Mouse (Mus musculus) neutrophil, adult 83 days (primary cell): Measurements from ENCODE around the gene Gm20777. TPM values are rescaled to one million over a fixed set of nuclear protein-coding genes. Genes with fewer than 3 reads are reported as not detected.

Experiments used
- total RNA-seq, 2 experiments: library from RNA; stranded (reverse); gene quantifications; one replicate each; pipeline ENCODE4 v1.2.4; 2023

Gene Gm20777
- not detected for total RNA-seq

GRCm38 (mm10) chrY:10752350-10752749 is at the start of gene Gm20777:
Gene Gm20777, minus strand, starts transcription at chrY:10752450.

Other genes starting within 250 kb of the Gm20777 start
- not detected for gene Gm20737, start 216.4 kb downstream of the Gm20777 start, total RNA-seq
- gene Gm21775, start 199.0 kb downstream of the Gm20777 start, total RNA-seq, result not detected
- not detected for gene Gm21900, start 136.1 kb downstream of the Gm20777 start, total RNA-seq